In genomic region chr4:55811656-55812055, GRCm38 (mm10) we compare ENCODE assay signal across 15 mouse cellular contexts.
"Had no signal": no experiment of that assay in that cellular context is flagged by ENCODE, and none has a peak within 500 bp of the region (broad histone marks: within the 10 kb centered on the region; RNA-seq: fewer than 3 reads in every experiment).

No protein-coding gene starts in this region.

- H3K4me3 ChIP-seq: layer of hippocampus, adult 2 months; limb, embryonic 13.5 days; neural tube, embryonic 12.5 days had no signal

- H3K27ac ChIP-seq: kidney, postnatal 0 days; layer of hippocampus, adult 2 months; limb, embryonic 13.5 days; liver, embryonic 14.5 days; neural tube, embryonic 12.5 days; stomach, postnatal 0 days had no signal

- H3K4me1 ChIP-seq: limb, embryonic 13.5 days; neural tube, embryonic 12.5 days had no signal

- DNase-seq: kidney, adult 9 months; kidney, postnatal 36 days; left cerebral cortex, postnatal 4 days; lung, adult 18-20 months; lung, postnatal 4 days; midbrain, embryonic 14.5 days; thymus, adult 2 months; thymus, postnatal 25 days had no signal

- ATAC-seq: lung, postnatal 0 days had no signal
